Mouse (Mus musculus) hindbrain, embryonic 11.5 days (tissue): ENCODE results near the gene Hormad2. TPM values are rescaled to one million over a fixed set of nuclear protein-coding genes. Genes with fewer than 3 reads are reported as not detected.

Source experiments
- ATAC-seq: fragments of 200-750 bp; cut with Nextera tagmentation; 2 replicates; pipeline ENCODE4 v1.8.0; 2017; ENCODE audit warnings: mild to moderate bottlenecking, moderate TSS enrichment, moderate library complexity; ENCODE audit not compliant: low FRiP score
- DNase-seq: peaks from one replicate; pipeline ENCODE4 v3.0.0-alpha.2; 2015; ENCODE audit warnings: low spot score
- H3K27ac ChIP-seq: fragments of 300-500 bp; sonication (generic); 2 replicates; pipeline ENCODE4 v1.5.1; 2014; ENCODE audit warnings: mild to moderate bottlenecking, low read depth, low read length
- H3K27me3 ChIP-seq: fragments of 300-500 bp; sonication (generic); 2 replicates; pipeline ENCODE4 v1.6.1; 2014; ENCODE audit warnings: mild to moderate bottlenecking, low read length, moderate library complexity, mixed read lengths; ENCODE audit not compliant: control insufficient read depth, insufficient read depth
- H3K36me3 ChIP-seq: fragments of 300-500 bp; sonication (generic); 2 replicates; pipeline ENCODE4 v1.6.1; 2014; ENCODE audit warnings: mild to moderate bottlenecking, low read length, moderate library complexity, mixed read lengths; ENCODE audit not compliant: control insufficient read depth, insufficient read depth
- H3K4me1 ChIP-seq: fragments of 300-500 bp; sonication (generic); replicated peaks from 2 replicates; pipeline ENCODE4 v1.6.1; 2014; ENCODE audit warnings: low read length, mixed read lengths; ENCODE audit not compliant: control insufficient read depth, insufficient read depth
- H3K4me2 ChIP-seq: fragments of 300-500 bp; sonication (generic); replicated peaks from 2 replicates; pipeline ENCODE4 v1.6.1; 2014; ENCODE audit warnings: mild to moderate bottlenecking, low read depth, low read length
- H3K4me3 ChIP-seq: fragments of 300-500 bp; sonication (generic); 2 replicates; pipeline ENCODE4 v1.5.1; 2014; ENCODE audit warnings: low read depth, low read length
- H3K9ac ChIP-seq: fragments of 300-500 bp; sonication (generic); 2 replicates; pipeline ENCODE4 v1.6.1; 2014; ENCODE audit warnings: low read depth, low read length
- H3K9me3 ChIP-seq: fragments of 300-500 bp; sonication (generic); 2 replicates; pipeline ENCODE4 v1.6.1; 2016; ENCODE audit warnings: low read length; ENCODE audit not compliant: control insufficient read depth
- WGBS: fragments of 180-500 bp; shearing (Covaris S2); extraction: QIAGEN DNeasy Blood & Tissue Kit; methylation state at CpG from one replicate; pipeline ENCODE4 v1.1.7; 2014; 5-methylcytosine and 5-hydroxymethylcytosine counted together
- polyA plus RNA-seq: library from polyadenylated mRNA; unstranded; fragments of >200 nt; fragmentation: Nextera tagmentation; extraction: Ambion mirVana; gene quantifications from 2 replicates; pipeline ENCODE4 v1.2.1, GENCODE M21; 2014

The Hormad2 gene
- polyA plus RNA-seq, 1 experiment from 2014 or later: not detected

GRCm38 (mm10) chr11:4436631-4437030 lies 4.3 kb downstream of the Hormad2 start:
- Histone ChIP-seq H3K27ac (no peak overlapping the region), H3K4me1 (no peaks in the 10 kb centered on the region), H3K9me3 (no peaks in the 10 kb centered on the region), H3K27me3 (no peaks in the 10 kb centered on the region), H3K4me2 (no peak overlapping the region), H3K36me3 (no peaks in the 10 kb centered on the region), H3K4me3 (no peak overlapping the region), H3K9ac (no peak overlapping the region)
- no peak for ATAC-seq
- no peak for DNase-seq
- 85% methylated on average over 3 of the region's 3 CpGs for WGBS

GRCm38 (mm10) chr11:4434461-4434860 lies 6.4 kb downstream of the Hormad2 start:
- Histone ChIP-seq H3K4me3 (no peak overlapping the region), H3K9ac (no peak overlapping the region), H3K4me2 (no peak overlapping the region), H3K27me3 (no peaks in the 10 kb centered on the region), H3K27ac (no peak overlapping the region), H3K36me3 (no peaks in the 10 kb centered on the region), H3K4me1 (no peaks in the 10 kb centered on the region), H3K9me3 (no peaks in the 10 kb centered on the region)
- DNase-seq (no peak), ATAC-seq (no peak)
- 75% methylated on average over 4 of the region's 4 CpGs for WGBS

- Histone ChIP-seq H3K4me2 (no peak overlapping the region), H3K27ac (no peak overlapping the region), H3K4me3 (no peak overlapping the region), H3K36me3 (no peaks in the 10 kb centered on the region), H3K9ac (no peak overlapping the region), H3K27me3 (no peaks in the 10 kb centered on the region), H3K4me1 (no peaks in the 10 kb centered on the region), H3K9me3 (no peaks in the 10 kb centered on the region)
- WGBS: 91% methylated on average over 8 of the region's 8 CpGs
- ATAC-seq: no peak
- no peak for DNase-seq
Measured at GRCm38 (mm10) chr11:4423818-4424217, 17.1 kb downstream of the Hormad2 start.

GRCm38 (mm10) chr11:4422494-4423425 lies 18.1 kb downstream of the Hormad2 start:
- Histone ChIP-seq H3K9ac (no peak overlapping the region), H3K27me3 (no peaks in the 10 kb centered on the region), H3K36me3 (no peaks in the 10 kb centered on the region), H3K4me3 (no peak overlapping the region), H3K4me2 (no peak overlapping the region), H3K9me3 (no peaks in the 10 kb centered on the region), H3K4me1 (no peaks in the 10 kb centered on the region), H3K27ac (no peak overlapping the region)
- DNase-seq (no peak), ATAC-seq (no peak)
- 85% methylated on average over 16 of the region's 16 CpGs for WGBS

- H3K27me3 ChIP-seq: no peaks in the 10 kb centered on the region
- no peak overlapping the region for H3K27ac ChIP-seq
- H3K9ac ChIP-seq: no peak overlapping the region
- no peak overlapping the region for H3K4me2 ChIP-seq
- DNase-seq (peak; percentile 23), ATAC-seq (no peak)
- no peaks in the 10 kb centered on the region for H3K4me1 ChIP-seq
- no peak overlapping the region for H3K4me3 ChIP-seq
- no peaks in the 10 kb centered on the region for H3K36me3 ChIP-seq
- 56% methylated on average over 6 of the region's 6 CpGs for WGBS
- H3K9me3 ChIP-seq: no peaks in the 10 kb centered on the region
Measured at GRCm38 (mm10) chr11:4421933-4422488, 18.9 kb downstream of the Hormad2 start.

- WGBS: 85% methylated on average over 3 of the region's 3 CpGs
- no peak overlapping the region for H3K27ac ChIP-seq
- H3K27me3 ChIP-seq: no peaks in the 10 kb centered on the region
- ATAC-seq (no peak), DNase-seq (no peak)
- H3K4me3 ChIP-seq: no peak overlapping the region
- H3K4me2 ChIP-seq: no peak overlapping the region
- no peaks in the 10 kb centered on the region for H3K36me3 ChIP-seq
- no peaks in the 10 kb centered on the region for H3K4me1 ChIP-seq
- no peaks in the 10 kb centered on the region for H3K9me3 ChIP-seq
- H3K9ac ChIP-seq: no peak overlapping the region
Measured at GRCm38 (mm10) chr11:4417986-4418385, 22.9 kb downstream of the Hormad2 start.

DNA sequence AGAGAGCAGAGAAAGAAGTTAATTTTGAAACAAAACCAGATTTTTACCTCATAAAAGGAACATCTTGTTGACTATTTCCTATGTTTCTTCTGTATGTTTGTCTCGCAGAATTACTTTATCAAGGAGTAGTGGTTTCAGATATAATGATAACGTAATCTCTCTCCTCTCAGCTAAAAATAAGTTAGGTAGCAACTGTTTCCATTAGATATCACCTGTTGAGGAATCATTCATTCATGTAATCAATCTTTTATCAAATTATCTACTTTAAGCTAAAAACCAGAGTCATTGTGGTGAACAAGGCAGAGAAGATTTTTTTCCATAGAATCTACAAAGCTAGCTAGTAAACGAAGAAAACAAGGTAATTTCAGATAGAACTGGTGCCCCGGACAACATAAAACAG lies 28.6 kb downstream of the Hormad2 start:
- no peak for DNase-seq
- no peak for ATAC-seq
- 95% methylated on average over 4 of the region's 4 CpGs for WGBS
- no peaks in the 10 kb centered on the region for H3K27me3 ChIP-seq
- no peak overlapping the region for H3K4me3 ChIP-seq
- no peaks in the 10 kb centered on the region for H3K9me3 ChIP-seq
- H3K36me3 ChIP-seq: no peaks in the 10 kb centered on the region
- H3K27ac ChIP-seq: no peak overlapping the region
- H3K9ac ChIP-seq: no peak overlapping the region
- H3K4me2 ChIP-seq: no peak overlapping the region
- H3K4me1 ChIP-seq: no peaks in the 10 kb centered on the region

DNA sequence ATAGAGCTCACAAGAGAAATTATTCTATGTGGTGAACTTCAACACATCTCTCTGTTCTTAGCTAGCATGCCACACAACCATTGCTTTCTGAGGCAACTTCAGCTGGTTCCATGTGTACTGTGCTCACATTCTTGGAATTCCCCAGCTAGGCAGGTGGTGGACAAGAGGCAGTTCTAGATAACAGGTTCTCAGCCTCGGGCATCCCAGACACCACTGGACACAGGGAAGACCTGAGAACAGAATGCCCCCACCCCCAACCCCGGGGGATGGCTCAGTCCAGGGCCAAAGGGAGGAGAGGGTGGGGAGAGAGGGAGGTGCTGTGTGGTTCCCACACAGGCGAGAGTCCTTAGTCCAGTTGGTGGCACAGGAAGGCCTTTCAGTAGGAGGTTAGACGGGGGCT lies 36.6 kb downstream of the Hormad2 start:
- Histone ChIP-seq H3K4me3 (no peak overlapping the region), H3K9me3 (no peaks in the 10 kb centered on the region), H3K36me3 (no peaks in the 10 kb centered on the region), H3K4me2 (no peak overlapping the region), H3K9ac (no peak overlapping the region), H3K4me1 (no peaks in the 10 kb centered on the region), H3K27me3 (no peaks in the 10 kb centered on the region), H3K27ac (no peak overlapping the region)
- WGBS: 50% methylated on average over 4 of the region's 4 CpGs
- ATAC-seq (no peak), DNase-seq (no peak)

DNA sequence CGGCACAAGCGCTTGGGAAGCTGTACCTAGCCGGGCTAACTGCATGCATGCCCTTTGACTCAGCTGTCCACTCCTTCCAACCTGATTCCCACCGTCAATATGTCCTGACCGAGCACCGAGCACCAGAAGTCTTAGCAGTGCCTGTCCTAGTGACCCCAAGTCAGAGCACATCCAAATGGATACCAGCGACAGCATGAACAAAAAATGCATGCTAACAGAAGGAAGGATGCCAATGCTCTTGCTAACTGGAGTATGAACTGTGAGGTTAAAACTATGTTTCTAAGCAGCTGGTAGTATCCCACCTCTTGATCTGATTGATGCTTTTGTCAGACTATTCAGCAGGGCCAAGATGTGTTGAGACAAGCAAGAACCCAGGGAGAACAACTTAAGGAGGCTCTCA lies 37.5 kb downstream of the Hormad2 start:
- Histone ChIP-seq H3K27me3 (no peaks in the 10 kb centered on the region), H3K4me1 (no peaks in the 10 kb centered on the region), H3K9me3 (no peaks in the 10 kb centered on the region), H3K4me3 (no peak overlapping the region), H3K9ac (no peak overlapping the region), H3K36me3 (no peaks in the 10 kb centered on the region), H3K4me2 (no peak overlapping the region), H3K27ac (no peak overlapping the region)
- ATAC-seq (no peak), DNase-seq (no peak)
- 87% methylated on average over 7 of the region's 7 CpGs for WGBS
